Mouse (Mus musculus) CD4-positive, CD25-positive, alpha-beta regulatory T cell, adult 9 weeks (primary cell): Measurements from ENCODE around the gene Ccdc59. TPM values are rescaled to one million over a fixed set of nuclear protein-coding genes. Genes with fewer than 3 reads are reported as not detected.

Source experiments
- polyA plus RNA-seq: library from polyadenylated mRNA; unstranded; fragments of 100-300 nt; shearing (Covaris generic); gene quantifications from one replicate; pipeline ENCODE4 v1.2.1, GENCODE M21; 2017

Ccdc59 gene
- 69.8 TPM for polyA plus RNA-seq

GRCm38 (mm10) chr10:105840928-105841888 lies at the start of gene Ccdc59, which contains the start of gene Mettl25:
Gene Ccdc59 (plus strand): TSS chr10:105841067.
Gene Mettl25 (minus strand): TSS chr10:105841380.

Other genes starting within 250 kb of the Ccdc59 start
- 10.0 TPM for gene Mettl25, start 313 bp downstream of the Ccdc59 start, polyA plus RNA-seq